Mouse (Mus musculus) liver, embryonic 15.5 days (tissue): ENCODE measurements around the gene Fbxl18. TPM values are rescaled to one million over a fixed set of nuclear protein-coding genes. Genes with fewer than 3 reads are reported as not detected.

Experiments
- ATAC-seq: fragments of 200-750 bp; cut with Nextera tagmentation; 2 replicates; pipeline ENCODE4 v1.8.0; 2017; ENCODE audit warnings: moderate number of reproducible peaks, mild to moderate bottlenecking, moderate library complexity; ENCODE audit not compliant: insufficient read depth
- H3K27ac ChIP-seq: fragments of 300-500 bp; sonication (generic); replicated peaks from 2 replicates; pipeline ENCODE4 v1.5.1; 2015; ENCODE audit warnings: mild to moderate bottlenecking, inconsistent platforms
- H3K27me3 ChIP-seq: fragments of 300-500 bp; sonication (generic); 2 replicates; pipeline ENCODE4 v1.6.1; 2015; ENCODE audit warnings: mild to moderate bottlenecking, inconsistent platforms
- H3K36me3 ChIP-seq: fragments of 300-500 bp; sonication (generic); replicated peaks from 2 replicates; pipeline ENCODE4 v1.6.1; 2015; ENCODE audit warnings: moderate library complexity, mild to moderate bottlenecking, inconsistent platforms
- H3K4me1 ChIP-seq: fragments of 300-500 bp; sonication (generic); replicated peaks from 2 replicates; pipeline ENCODE4 v1.6.1; 2015; ENCODE audit warnings: inconsistent platforms
- H3K4me2 ChIP-seq: fragments of 300-500 bp; sonication (generic); 2 replicates; pipeline ENCODE4 v1.6.1; 2015; ENCODE audit warnings: moderate library complexity, mild to moderate bottlenecking, inconsistent platforms
- H3K4me3 ChIP-seq: fragments of 300-500 bp; sonication (generic); replicated peaks from 2 replicates; pipeline ENCODE4 v1.5.1; 2015; ENCODE audit warnings: mild to moderate bottlenecking, inconsistent platforms
- H3K9ac ChIP-seq: fragments of 300-500 bp; sonication (generic); 2 replicates; pipeline ENCODE4 v1.6.1; 2015; ENCODE audit warnings: moderate library complexity, mild to moderate bottlenecking, inconsistent platforms
- H3K9me3 ChIP-seq: fragments of 300-500 bp; sonication (generic); replicated peaks from 2 replicates; pipeline ENCODE4 v1.6.1; 2016; ENCODE audit warnings: inconsistent platforms
- WGBS: fragments of 180-500 bp; shearing (Covaris S2); methylation state at CpG from one replicate; pipeline ENCODE4 v1.1.7; 2015; ENCODE audit warnings: mixed read lengths; ENCODE audit not compliant: insufficient replicate concordance; 5-methylcytosine and 5-hydroxymethylcytosine counted together
- polyA plus RNA-seq: library from polyadenylated mRNA; unstranded; fragments of >200 nt; fragmentation: Nextera tagmentation; extraction: Ambion mirVana; gene quantifications from 2 replicates; pipeline ENCODE4 v1.2.1, GENCODE M21; 2015

The Fbxl18 gene
- polyA plus RNA-seq, 1 experiment from 2014 or later, result 3.3 TPM

GRCm38 (mm10) chr5:142905038-142905695 lies 9.9 kb upstream of the Fbxl18 start:
- ATAC-seq, result no peak

GRCm38 (mm10) chr5:142904208-142905037 lies 9.2 kb upstream of the Fbxl18 start:
- Histone ChIP-seq H3K36me3 (peaks cover 62% of the 10 kb centered on the region), H3K9me3 (no peaks in the 10 kb centered on the region), H3K4me2 (peak overlapping the region; percentile 80), H3K27me3 (no peaks in the 10 kb centered on the region), H3K9ac (peak overlapping the region; percentile 96), H3K27ac (peak overlapping the region; percentile 98), H3K4me3 (peak overlapping the region; percentile 79), H3K4me1 (peaks cover 56% of the 10 kb centered on the region)
- ATAC-seq, result no peak
- 77% methylated on average over 19 of the region's 19 CpGs for WGBS

More at GRCm38 (mm10) chr5:142905038-142905695, 9.9 kb upstream of the Fbxl18 start:
- Histone ChIP-seq H3K36me3 (peaks cover 54% of the 10 kb centered on the region), H3K27me3 (no peaks in the 10 kb centered on the region), H3K27ac (peak overlapping the region; percentile 98), H3K9ac (peak overlapping the region; percentile 96), H3K4me3 (peak overlapping the region; percentile 79), H3K4me2 (peak overlapping the region; percentile 80), H3K4me1 (peaks cover 63% of the 10 kb centered on the region), H3K9me3 (no peaks in the 10 kb centered on the region)
- 5% methylated on average over 27 of the region's 27 CpGs for WGBS

DNA sequence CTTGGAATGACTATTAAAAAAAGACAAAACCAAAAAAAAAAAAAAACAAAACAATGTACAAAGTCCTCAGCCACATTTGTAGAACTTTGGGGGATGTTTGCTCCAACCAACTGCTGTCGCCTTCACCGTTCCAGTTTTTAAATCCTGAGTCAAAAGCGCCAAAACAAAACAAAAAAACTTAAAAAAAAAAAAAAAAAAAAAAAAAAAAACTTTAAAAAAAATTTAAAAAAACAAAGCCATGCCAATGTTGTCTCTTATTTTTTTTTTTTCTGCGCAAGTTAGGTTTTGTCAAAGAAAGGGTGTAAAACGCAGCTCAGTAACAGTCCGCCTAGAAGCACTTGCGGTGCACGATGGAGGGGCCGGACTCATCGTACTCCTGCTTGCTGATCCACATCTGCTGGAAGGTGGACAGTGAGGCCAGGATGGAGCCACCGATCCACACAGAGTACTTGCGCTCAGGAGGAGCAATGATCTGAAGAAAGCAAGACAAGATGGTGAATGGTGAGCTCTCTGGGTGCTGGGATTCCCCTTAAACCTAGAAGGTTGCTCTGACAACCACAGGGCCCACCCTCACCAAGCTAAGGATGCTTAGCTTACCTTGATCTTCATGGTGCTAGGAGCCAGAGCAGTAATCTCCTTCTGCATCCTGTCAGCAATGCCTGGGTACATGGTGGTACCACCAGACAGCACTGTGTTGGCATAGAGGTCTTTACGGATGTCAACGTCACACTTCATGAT lies 8.4 kb upstream of the Fbxl18 start:
- H3K9ac ChIP-seq, result no peak overlapping the region
- H3K4me3 ChIP-seq, result peak overlapping the region; percentile 79
- peaks cover 48% of the 10 kb centered on the region for H3K4me1 ChIP-seq
- H3K9me3 ChIP-seq, result no peaks in the 10 kb centered on the region
- 0 out of 2 replicates have a peak overlapping the region, but pooled peaks have one; percentile 48 for H3K27ac ChIP-seq
- peak overlapping the region; percentile 80 for H3K4me2 ChIP-seq
- WGBS, result 83% methylated on average over 14 of the region's 14 CpGs
- H3K36me3 ChIP-seq, result peaks cover 69% of the 10 kb centered on the region
- no peaks in the 10 kb centered on the region for H3K27me3 ChIP-seq
- ATAC-seq, result no peak

DNA sequence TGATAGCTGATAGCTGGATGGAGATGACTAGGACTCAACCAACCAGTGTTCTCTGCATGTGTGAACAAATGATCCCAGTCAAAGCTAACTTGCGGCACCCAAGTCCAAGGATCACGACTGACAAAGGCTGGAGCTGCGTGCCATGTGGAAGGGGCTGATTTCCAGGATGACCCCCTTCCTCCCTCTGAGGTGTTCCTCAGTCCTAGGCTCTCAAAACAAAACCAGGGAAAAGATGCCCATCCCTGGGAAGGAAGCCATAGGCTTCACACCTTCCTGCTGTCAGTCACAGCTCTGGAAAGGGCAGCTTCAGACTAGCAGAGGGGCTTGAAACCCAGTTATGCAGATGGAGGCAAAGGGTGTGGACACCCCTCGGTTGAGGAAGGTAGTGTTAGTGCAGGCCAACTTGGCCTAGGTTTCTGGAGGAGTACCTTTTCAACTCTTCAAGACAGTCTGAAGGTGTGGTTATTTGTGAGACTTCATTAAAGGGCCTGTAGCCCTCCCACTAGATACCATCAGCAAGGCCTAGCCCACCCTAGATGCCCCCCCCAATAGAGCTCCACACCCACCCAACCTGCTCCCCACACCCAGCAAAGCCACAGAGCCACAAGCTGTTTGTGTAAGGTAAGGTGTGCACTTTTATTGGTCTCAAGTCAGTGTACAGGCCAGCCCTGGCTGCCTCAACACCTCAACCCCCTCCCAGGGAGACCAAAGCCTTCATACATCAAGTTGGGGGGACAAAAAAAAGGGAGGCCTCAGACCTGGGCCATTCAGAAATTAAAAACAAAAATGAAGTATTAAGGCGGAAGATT lies 7.5 kb upstream of the Fbxl18 start:
- 66% methylated on average over 5 of the region's 5 CpGs for WGBS
- H3K9ac ChIP-seq, result no peak overlapping the region
- H3K4me3 ChIP-seq, result 0 out of 2 replicates have a peak overlapping the region, but pooled peaks have one; percentile 3
- peak overlapping the region; percentile 6; the same call in 1 of the 2 replicates for H3K4me2 ChIP-seq
- peak overlapping the region; percentile 48 for H3K27ac ChIP-seq
- peaks cover 41% of the 10 kb centered on the region for H3K4me1 ChIP-seq
- ATAC-seq, result no peak
- no peaks in the 10 kb centered on the region for H3K9me3 ChIP-seq
- H3K27me3 ChIP-seq, result no peaks in the 10 kb centered on the region
- H3K36me3 ChIP-seq, result peaks cover 70% of the 10 kb centered on the region

- Histone ChIP-seq H3K36me3 (peaks cover 70% of the 10 kb centered on the region), H3K4me2 (no peak overlapping the region), H3K27ac (peak overlapping the region; percentile 48), H3K9ac (no peak overlapping the region), H3K4me3 (no peak overlapping the region), H3K27me3 (no peaks in the 10 kb centered on the region), H3K9me3 (no peaks in the 10 kb centered on the region), H3K4me1 (peaks cover 38% of the 10 kb centered on the region)
- WGBS, result 51% methylated on average over 4 of the region's 4 CpGs
- ATAC-seq, result no peak
Measured at GRCm38 (mm10) chr5:142901846-142902505, 6.8 kb upstream of the Fbxl18 start.

DNA sequence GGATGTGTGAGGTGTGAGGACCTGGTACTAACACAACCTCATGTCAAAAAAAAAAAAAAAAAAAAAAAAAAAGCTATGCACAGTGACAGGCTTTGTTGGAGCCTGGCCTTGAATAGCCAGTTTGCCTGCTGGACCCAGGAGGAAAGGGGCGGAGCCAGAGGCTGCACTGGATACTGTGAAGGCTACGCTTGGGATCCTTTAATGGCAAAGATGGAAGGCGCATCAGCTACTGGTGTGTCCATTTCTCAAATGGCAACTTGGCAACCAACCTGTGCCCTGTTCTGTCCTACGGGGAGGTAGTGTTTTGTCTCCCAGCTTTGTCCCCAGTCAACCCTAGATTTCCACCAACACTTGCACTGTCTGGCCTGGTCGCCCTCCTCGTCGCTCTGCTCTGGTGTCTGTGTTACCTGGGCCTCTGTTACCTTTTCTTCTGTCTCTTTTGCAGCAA lies 6.2 kb upstream of the Fbxl18 start:
- no peaks in the 10 kb centered on the region for H3K9me3 ChIP-seq
- no peak overlapping the region for H3K4me3 ChIP-seq
- WGBS, result 83% methylated on average over 7 of the region's 7 CpGs
- no peak overlapping the region for H3K27ac ChIP-seq
- no peak overlapping the region for H3K4me2 ChIP-seq
- H3K36me3 ChIP-seq, result peaks cover 70% of the 10 kb centered on the region
- H3K27me3 ChIP-seq, result no peaks in the 10 kb centered on the region
- no peak for ATAC-seq
- peaks cover 41% of the 10 kb centered on the region for H3K4me1 ChIP-seq
- H3K9ac ChIP-seq, result no peak overlapping the region

- H3K27me3 ChIP-seq, result no peaks in the 10 kb centered on the region
- H3K9ac ChIP-seq, result no peak overlapping the region
- H3K27ac ChIP-seq, result no peak overlapping the region; the same call in 1 of the 2 replicates
- no peak overlapping the region for H3K4me3 ChIP-seq
- peaks cover 70% of the 10 kb centered on the region for H3K36me3 ChIP-seq
- no peaks in the 10 kb centered on the region for H3K9me3 ChIP-seq
- no peak for ATAC-seq
- 78% methylated on average over 7 of the region's 7 CpGs for WGBS
- H3K4me2 ChIP-seq, result no peak overlapping the region
- H3K4me1 ChIP-seq, result peaks cover 49% of the 10 kb centered on the region
Measured at GRCm38 (mm10) chr5:142900651-142901050, 5.4 kb upstream of the Fbxl18 start.

DNA sequence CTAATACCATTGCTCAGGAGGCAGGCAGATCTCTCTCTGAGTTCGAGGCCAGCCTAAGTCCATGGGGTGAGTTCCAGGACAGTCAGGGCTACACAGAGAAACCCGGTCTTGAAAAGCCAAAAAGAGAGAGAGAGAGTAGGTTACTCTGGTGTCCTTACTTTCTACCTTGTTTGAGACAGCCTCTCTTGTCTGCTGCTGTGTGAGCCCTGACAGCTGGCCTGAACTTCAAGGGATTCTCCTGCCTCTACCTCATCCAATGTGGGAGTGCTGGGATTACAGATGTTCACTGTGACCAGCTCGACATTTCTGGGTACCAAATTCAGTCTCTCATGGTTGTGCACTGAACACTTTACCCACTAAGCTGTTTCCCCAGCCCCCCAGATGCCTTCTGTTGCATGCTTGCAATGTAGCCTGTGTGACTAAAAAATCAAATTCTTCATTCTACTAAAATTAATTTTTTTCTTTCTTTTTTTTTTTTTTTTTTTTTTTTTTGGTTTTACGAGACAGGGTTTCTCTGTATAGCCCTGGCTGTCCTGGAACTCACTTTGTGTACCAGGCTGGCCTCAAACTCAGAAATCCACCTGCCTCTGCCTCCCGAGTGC lies 4.8 kb upstream of the Fbxl18 start:
- H3K27ac ChIP-seq, result no peak overlapping the region; the same call in none of the 2 replicates
- no peak overlapping the region for H3K9ac ChIP-seq
- H3K4me1 ChIP-seq, result peaks cover 50% of the 10 kb centered on the region
- ATAC-seq, result no peak
- H3K36me3 ChIP-seq, result peaks cover 65% of the 10 kb centered on the region
- no peaks in the 10 kb centered on the region for H3K9me3 ChIP-seq
- no peak overlapping the region for H3K4me3 ChIP-seq
- H3K27me3 ChIP-seq, result no peaks in the 10 kb centered on the region
- H3K4me2 ChIP-seq, result no peak overlapping the region
- 70% methylated on average over 5 of the region's 5 CpGs for whole genome bisulfite sequencing

DNA sequence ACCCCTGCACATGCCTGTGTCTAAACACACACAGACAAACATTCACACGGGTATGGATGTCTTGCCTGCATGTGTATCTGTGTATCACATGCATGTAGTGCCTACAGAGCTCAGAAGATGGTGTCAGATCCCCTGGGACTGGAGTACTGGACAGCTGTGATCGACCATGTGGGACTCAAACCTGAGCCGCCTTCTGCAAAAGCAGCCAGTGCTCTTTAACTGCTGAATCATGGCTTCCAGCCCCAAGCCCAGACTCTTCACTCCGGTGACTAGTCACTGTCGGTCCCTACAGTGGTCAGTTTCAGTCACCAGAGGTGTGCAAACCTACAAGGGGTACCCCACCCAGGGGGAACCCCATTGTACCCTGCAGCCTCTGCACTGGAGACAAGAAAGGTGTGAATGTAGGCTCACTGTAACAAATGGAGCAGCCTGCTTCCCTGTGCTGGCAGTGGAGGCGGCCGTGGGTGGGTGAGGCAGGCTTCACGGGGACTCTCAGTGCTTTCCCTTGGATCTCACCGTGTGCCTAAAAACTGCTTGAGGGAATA lies 3.9 kb upstream of the Fbxl18 start:
- H3K4me3 ChIP-seq, result no peak overlapping the region
- H3K36me3 ChIP-seq, result peaks cover 55% of the 10 kb centered on the region
- H3K9ac ChIP-seq, result no peak overlapping the region
- 72% methylated on average over 9 of the region's 9 CpGs for WGBS
- no peak for ATAC-seq
- H3K27ac ChIP-seq, result 0 out of 2 replicates have a peak overlapping the region, but pooled peaks have one; percentile 7
- H3K9me3 ChIP-seq, result no peaks in the 10 kb centered on the region
- H3K4me1 ChIP-seq, result peaks cover 49% of the 10 kb centered on the region
- no peaks in the 10 kb centered on the region for H3K27me3 ChIP-seq
- no peak overlapping the region for H3K4me2 ChIP-seq
